Mouse (Mus musculus) frontal cortex, postnatal 25 days (tissue): ENCODE measurements around the gene Exosc2.
"Not testable (repeated sequence)": the region's sequence is repeated elsewhere in the genome, so short reads cannot be mapped to it uniquely, and the experiment has no call there.

Experiments used
- DNase-seq, 2 experiments: peaks; one replicate each; pipeline ENCODE4 v3.0.0; 2022; ENCODE audit warnings: low spot score in 2 of 2

Exosc2 gene

GRCm38 (mm10) chr2:31667332-31667731, 3.2 kb upstream of the Exosc2 start:
- no peak for DNase-seq

GRCm38 (mm10) chr2:31678641-31679040, 8.1 kb downstream of the Exosc2 start:
- DNase-seq: no peak

GRCm38 (mm10) chr2:31681051-31681707, 10.7 kb downstream of the Exosc2 start:
- DNase-seq: not testable (repeated sequence)

- DNase-seq: no peak
Measured at GRCm38 (mm10) chr2:31681731-31682235, 11.3 kb downstream of the Exosc2 start.

GRCm38 (mm10) chr2:31683666-31684065, 13.2 kb downstream of the Exosc2 start:
- peak; percentile 30 to 62 for DNase-seq

- DNase-seq: peak; percentile 86 to 91
Measured at GRCm38 (mm10) chr2:31688074-31688925, 17.8 kb downstream of the Exosc2 start, which contains the start of gene Abl1. Abl1 (plus strand) TSS chr2:31688376.

- no peak for DNase-seq
Measured at GRCm38 (mm10) chr2:31689045-31689444, 18.5 kb downstream of the Exosc2 start.

GRCm38 (mm10) chr2:31690063-31690462, 19.5 kb downstream of the Exosc2 start:
- DNase-seq: no peak

- no peak for DNase-seq
Measured at GRCm38 (mm10) chr2:31698209-31698608, 27.7 kb downstream of the Exosc2 start.

- no peak for DNase-seq
Measured at GRCm38 (mm10) chr2:31700545-31701446, 30.3 kb downstream of the Exosc2 start.

- no peak for DNase-seq
Measured at GRCm38 (mm10) chr2:31703226-31703625, 32.7 kb downstream of the Exosc2 start.

GRCm38 (mm10) chr2:31705914-31706313, 35.4 kb downstream of the Exosc2 start:
- DNase-seq: no peak

GRCm38 (mm10) chr2:31706531-31706930, 36.0 kb downstream of the Exosc2 start:
- no peak for DNase-seq

GRCm38 (mm10) chr2:31712716-31713115, 42.2 kb downstream of the Exosc2 start:
- no peak for DNase-seq

GRCm38 (mm10) chr2:31713813-31714212, 43.3 kb downstream of the Exosc2 start:
- no peak for DNase-seq

- DNase-seq: no peak
Measured at GRCm38 (mm10) chr2:31714780-31715179, 44.3 kb downstream of the Exosc2 start.

GRCm38 (mm10) chr2:31715985-31716384, 45.5 kb downstream of the Exosc2 start:
- DNase-seq: peak; percentile 12 to 35

- no peak for DNase-seq
Measured at GRCm38 (mm10) chr2:31719202-31719880, 48.8 kb downstream of the Exosc2 start.

GRCm38 (mm10) chr2:31719944-31720343, 49.4 kb downstream of the Exosc2 start:
- DNase-seq: no peak

- DNase-seq: no peak
Measured at GRCm38 (mm10) chr2:31720783-31721182, 50.3 kb downstream of the Exosc2 start.
